In the genomic region with DNA sequence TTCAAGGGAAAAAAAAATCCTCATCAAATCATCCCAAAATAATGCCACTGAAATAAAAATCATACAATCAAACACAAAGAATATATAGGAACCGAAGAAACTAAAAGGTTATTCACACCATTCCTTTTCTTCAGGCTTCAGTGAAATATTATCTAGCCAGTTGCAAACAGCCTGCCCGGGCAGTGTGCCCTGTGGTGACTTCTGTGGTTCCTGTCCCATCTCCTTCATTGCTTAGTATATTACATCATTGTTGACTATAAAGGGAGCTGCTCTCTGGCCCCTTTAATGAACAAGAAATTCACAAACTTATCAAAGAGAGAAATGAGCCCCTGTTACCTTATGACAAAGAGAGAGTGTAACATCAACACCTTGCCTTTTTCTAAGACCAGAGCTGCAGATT, we compare ENCODE assay signal across 17 mouse cellular contexts. TPM values are rescaled to one million over a fixed set of nuclear protein-coding genes. Genes with fewer than 3 reads are reported as not detected.
DNase-seq lines count a peak whose midpoint lies in the region; ATAC-seq lines count a peak whose summit lies in the region.
"Had no signal": no experiment of that assay in that cellular context is flagged by ENCODE, and none has a peak within 500 bp of the region (broad histone marks: within the 10 kb centered on the region; RNA-seq: fewer than 3 reads in every experiment).

No protein-coding gene starts in this region.

- peak; percentile 18 for DNase-seq in adrenal gland, adult 2 months
- DNase-seq in adrenal gland, postnatal 14 days: no peak
- DNase-seq in heart, postnatal 14 days: peak; percentile 11 to 24
- DNase-seq in heart, postnatal 25 days (ENCODE audit: low spot score): no peak
- DNase-seq in adipocyte (ENCODE audit: low spot score): peak; percentile 50
- no peak for DNase-seq in c-Kit-positive CD71-positive TER-119-positive erythroid progenitor cells, embryonic 14.5 days (ENCODE audit: low spot score)
- DNase-seq in cerebellum, adult 9-11 months: no peak
- DNase-seq: adrenal gland, postnatal 10 days; cerebellum, adult 2 months; liver, embryonic 13.5 days; right cerebral cortex, adult 18-20 months had no signal

- 0 out of 2 replicates have a peak, but pooled peaks have one; percentile 44 for ATAC-seq in megakaryocyte-erythroid progenitor cell, adult 5-6 weeks (replicated peaks; ENCODE audit: low FRiP score, low TSS enrichment, poor library complexity, severe bottlenecking)
- ATAC-seq: forebrain, embryonic 13.5 days; hindbrain, postnatal 0 days; intestine, postnatal 0 days had no signal

- intact Hi-C loops in heart, postnatal 14 days (cut with DNase I): loop anchor here (10.0 kb wide), 1 partner anchor 65 kb away; a partner anchor contains a TSS
- intact Hi-C loops in heart, postnatal 25 days (cut with DNase I): no loop called here

RNA-seq across cellular contexts. Expression of a gene that starts 21.1 kb away (rescaled TPM):
- 10 to 100 TPM; 17.2 to 18.8 TPM for total RNA-seq in adrenal gland, adult 2 months (2021)
- polyA plus RNA-seq in adrenal gland, adult 2 months (2012; rRNA removed): 6.2 and 6.4 TPM in 2 replicates
- total RNA-seq in adrenal gland, postnatal 14 days (2021): 26.9 and 30.3 TPM in 2 replicates
- 1 to 10 TPM; 8.4 to 9.5 TPM for total RNA-seq in heart, postnatal 14 days (2021)
- 1 to 10 TPM; 6.6 to 9.4 TPM for total RNA-seq in heart, postnatal 25 days (2021)
- total RNA-seq in megakaryocyte-erythroid progenitor cell, adult 5-6 weeks (2014; fragmentation: Nextera tagmentation): 3.3 TPM in 1 of 2 replicates, not detected in the other
- 0.42 and 1.7 TPM in 2 replicates for total RNA-seq in megakaryocyte-erythroid progenitor cell, adult 5-6 weeks (2017)
- total RNA-seq: CH12.LX, MEL had no signal

Comparison
In these comparisons a context has a peak if more than half of its experiments do, and no peak if none do; other contexts are left out.
1. DNase-seq: peak in adrenal gland, adult 2 months (single experiment), heart, postnatal 14 days (2 of 2) and adipocyte (single experiment); none in adrenal gland, postnatal 14 days (single experiment), heart, postnatal 25 days (single experiment), c-Kit-positive CD71-positive TER-119-positive erythroid progenitor cells, embryonic 14.5 days (single experiment) and cerebellum, adult 9-11 months (single experiment).